Mouse (Mus musculus): ENCODE results near the gene Ndufv1.
"Not testable (repeated sequence)": the region's sequence is repeated elsewhere in the genome, so short reads cannot be mapped to it uniquely, and the experiment has no call there.

The Ndufv1 gene

DNA sequence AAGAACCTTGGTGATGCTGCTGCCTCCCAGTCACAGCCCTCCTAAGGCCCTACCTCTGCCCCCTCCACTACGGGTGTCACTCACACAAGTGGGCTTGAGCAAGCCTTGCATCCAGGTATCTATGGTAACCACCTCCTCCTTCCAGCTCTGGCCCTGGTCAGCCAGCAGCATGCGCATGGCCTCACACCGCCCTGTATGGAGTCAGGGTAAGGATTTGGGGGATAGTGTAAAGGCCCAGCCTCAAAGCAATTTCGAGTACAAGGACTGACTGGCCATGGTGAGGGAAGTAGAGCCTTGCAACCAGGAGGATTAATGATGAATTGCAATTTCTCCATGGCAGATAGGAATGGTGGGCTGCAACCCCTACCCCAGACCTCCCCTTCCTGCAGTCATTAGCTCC is 28.9 kb upstream of the Ndufv1 start:
- DNase-seq: not testable (repeated sequence)

DNA sequence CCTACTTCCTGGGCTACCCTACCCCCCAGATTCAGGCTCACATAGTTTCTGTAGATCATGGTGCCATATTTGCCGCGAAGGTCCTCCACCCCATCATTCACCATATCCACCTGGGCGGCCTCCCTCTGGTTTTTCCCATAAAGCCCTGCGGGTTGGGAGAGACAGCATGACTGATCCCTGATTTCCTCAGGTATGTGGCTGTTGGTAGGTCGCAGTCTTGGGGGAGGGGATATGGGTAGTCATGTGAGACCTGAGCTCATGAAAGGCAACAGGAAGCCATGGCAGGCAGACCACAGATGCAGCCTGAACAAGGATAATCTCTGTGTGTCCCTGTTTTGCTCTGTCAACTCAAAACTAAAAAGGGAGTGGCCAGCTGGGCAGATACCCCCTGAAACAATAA is 28.3 kb upstream of the Ndufv1 start:
- DNase-seq: not testable (repeated sequence)

DNA sequence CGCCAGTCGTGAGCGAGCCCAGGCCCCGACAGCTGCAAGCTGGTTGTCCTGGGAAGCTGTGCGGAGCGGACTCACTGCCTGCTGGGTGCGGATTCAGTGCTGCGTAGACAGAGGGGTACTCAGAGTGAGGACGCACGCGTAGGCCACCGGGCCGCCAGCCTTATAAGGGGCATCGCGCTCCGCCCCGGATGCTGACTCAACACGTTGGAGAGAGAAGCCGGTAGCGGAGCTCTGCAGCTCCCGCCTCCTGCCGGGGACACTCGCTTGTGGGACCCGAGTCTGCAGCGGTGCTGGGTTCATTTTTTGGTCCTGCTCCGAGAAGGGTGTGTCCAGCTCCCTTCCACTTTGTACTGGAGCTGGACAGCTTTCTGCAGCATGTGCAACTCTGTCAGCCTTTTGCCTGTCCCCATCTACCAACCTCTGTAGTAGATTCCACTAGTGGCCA is 25.2 kb upstream of the Ndufv1 start, which contains the start of gene Gstp1:
TSS of gene Gstp1 (minus strand) at position 198 of the 445 bp plus-strand sequence.
- peak; percentile 91 for DNase-seq

DNA sequence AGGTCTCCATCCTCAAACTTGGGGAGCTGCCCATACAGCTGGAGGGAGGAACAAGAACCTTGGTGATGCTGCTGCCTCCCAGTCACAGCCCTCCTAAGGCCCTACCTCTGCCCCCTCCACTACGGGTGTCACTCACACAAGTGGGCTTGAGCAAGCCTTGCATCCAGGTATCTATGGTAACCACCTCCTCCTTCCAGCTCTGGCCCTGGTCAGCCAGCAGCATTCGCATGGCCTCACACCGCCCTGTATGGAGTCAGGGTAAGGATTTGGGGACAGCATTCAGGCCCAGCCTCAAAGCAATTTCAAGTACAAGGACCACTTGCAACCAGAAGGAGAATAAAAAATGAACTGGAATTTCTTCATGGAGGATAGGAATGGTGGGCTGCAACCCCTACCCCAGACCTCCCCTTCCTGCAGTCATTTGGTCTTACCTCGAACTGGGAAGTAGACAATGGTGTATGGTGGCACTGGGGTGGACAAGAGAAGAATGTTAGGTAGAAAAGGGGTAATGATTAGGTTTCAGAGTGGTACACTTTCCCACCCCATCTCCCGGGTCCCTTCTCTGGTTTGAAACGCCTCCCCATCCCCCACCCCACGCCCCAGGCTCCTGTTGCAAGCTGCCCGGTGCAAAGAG is 24.7 kb upstream of the Ndufv1 start:
- not testable (repeated sequence) for DNase-seq

DNA sequence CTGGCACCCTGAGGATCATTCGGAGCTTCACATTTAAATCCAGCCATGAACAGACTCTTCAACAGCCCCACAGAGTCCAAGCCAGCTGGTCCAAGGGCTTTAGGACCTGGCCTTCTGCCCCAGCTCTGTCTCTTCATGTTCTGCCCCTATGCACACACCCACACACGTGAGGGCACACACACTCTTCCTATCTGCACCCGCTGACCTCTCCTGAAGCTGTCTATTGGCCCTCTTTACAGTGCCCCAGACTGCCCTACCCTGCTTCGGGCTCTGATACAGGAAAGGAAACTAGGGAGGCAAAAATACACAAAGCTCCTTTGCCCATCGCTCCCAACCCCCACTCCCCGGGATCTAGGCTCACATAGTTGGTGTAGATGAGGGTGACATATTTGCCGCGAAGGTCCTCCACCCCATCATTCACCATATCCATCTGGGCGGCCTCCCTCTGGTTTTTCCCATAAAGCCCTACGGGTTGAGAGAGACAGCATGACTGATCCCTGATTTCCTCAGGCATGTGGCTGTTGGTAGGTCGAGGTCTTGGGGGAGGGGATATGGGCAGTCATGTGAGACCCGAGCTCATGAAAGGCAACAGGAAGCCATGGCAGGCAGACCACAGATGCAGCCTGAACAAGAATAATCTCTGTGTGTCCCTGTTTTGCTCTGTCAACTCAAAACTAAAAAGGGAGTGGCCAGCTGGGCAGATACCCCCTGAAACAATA is 23.9 kb upstream of the Ndufv1 start:
- no peak for DNase-seq

DNA sequence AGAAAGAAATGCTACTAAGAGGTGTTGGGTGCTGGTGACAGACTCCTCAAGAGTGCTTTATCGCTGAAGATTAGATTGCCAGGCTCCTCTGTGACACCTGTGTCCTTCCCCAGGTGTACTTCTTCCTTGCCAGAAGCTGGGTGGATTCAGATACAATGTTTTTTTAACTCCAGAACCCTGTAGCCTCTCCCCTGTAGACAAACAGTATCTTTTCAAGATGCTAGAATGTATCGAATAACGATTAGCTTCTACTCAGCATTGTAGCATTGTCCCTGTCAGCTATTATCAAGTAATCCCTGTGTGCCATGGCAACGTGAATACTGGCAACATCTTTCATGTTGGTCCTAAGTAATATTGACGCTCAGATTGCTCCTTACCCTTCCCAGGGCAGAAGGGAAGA is 21.1 kb upstream of the Ndufv1 start:
- DNase-seq: no peak

DNA sequence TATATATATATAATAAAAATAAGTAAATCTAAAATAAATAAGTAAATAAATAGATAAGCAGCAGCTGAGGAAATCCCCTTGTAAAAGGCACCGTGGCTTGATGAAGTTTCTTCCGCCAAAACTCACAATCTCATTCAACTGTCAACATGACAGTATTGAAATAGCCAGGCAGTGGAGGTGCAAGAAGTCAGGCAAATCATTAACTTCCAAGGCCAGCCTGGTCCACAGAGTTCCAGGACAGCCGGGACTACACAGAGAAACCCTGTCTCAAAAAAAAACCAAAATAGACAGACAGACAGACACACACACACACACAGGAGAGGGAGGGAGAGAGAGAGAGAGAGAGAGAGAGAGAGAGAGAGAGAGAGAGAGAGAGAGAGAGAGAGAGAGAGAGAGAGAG is 20.7 kb upstream of the Ndufv1 start:
- no peak for DNase-seq

DNA sequence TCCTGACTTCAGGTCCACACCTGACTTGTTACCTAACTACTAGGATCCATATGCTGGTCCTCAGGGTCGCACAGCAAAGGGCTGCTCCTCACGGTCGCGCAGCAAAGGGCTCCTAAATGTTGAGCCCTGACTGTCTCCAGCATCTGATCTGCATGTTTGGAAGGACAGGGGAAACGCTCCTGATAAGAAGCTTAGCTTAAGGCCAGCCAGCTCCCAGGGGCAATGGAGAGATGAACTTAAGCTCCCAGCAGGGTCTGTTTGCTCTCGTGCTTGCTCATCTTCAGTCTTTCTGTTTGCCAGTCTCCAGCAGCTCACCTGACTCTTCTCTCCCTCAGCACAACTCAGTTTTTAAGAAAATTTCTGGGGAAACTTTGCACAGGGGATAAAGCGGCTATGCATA is 20.1 kb upstream of the Ndufv1 start:
- DNase-seq: no peak

DNA sequence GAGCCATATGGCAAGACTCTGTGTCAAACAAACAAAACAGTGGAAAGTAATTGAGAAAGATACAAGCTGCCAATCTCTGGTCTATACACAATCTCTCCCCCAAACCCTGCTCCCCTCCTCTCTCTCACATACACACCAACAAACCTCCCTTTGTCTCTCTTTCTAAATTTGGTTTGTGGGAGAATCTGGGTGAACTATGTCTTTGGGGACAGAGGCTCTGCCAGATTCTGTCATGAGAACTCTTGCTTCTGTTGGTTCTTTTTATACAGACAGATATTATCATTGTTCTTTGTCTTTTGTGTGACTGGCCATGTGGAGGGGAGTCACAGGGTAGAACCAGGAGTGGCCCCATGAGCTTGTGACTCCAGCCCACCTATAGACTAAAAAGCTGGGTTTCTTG is 15.0 kb upstream of the Ndufv1 start:
- DNase-seq: no peak

DNA sequence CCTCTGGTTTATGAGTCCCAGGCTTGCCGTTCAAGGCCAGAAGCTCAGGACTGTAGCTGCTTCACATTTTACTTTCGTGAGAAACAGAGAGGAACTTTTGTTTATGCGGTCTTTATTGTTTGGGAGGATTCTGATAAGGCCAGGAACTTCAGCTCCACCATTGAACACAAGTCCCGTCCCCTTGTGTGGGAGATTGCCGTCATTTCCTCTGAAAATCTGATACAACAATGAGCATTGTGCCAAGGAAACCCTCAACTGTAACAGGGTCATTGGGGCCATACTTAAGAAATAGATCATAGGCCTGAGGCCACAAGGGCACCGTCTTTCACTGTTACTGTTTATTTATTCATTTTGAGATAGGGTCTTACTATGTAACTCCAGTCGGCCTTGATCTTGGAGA is 10.6 kb upstream of the Ndufv1 start:
- no peak for DNase-seq

DNA sequence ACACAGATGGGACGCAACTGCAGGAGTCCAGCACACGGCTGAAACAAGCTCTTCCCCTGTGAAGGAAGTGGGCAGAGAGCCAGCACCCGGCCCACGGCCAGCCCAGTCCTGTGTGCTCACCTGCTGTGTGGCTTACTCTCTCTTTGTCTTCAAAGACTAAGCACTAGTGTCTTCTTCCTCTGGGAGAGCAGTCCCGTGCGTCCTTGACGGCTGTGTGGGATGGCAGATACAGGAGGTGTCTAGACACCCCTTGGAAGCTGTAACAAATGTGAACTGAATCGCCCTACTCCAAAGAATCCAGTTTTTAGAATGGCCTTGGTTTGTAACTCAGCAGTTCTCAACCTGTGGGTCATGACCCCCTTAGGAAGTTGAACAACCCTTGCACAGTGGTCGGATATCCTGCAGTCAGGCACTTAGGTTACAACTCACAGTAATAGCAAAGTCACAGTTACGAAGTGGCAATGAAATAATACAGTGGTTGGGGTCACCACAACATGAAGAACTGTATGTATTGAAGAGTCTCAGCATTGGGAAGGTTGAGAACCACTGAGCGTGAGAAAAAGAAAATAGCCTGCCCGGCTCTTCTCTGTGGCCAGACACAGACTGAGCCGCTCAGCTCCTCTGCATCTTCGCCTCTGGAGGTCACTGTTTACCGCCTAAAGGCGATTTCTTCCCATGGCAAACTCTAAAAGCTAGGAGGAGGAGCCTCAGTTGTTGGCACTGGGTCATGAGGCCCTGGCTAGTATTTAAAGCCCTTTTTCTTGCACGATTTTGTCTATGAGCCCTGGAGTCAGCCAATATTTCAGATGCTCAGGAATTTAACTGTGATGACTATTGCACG is 6.4 kb upstream of the Ndufv1 start:
- DNase-seq: peak; percentile 66

DNA sequence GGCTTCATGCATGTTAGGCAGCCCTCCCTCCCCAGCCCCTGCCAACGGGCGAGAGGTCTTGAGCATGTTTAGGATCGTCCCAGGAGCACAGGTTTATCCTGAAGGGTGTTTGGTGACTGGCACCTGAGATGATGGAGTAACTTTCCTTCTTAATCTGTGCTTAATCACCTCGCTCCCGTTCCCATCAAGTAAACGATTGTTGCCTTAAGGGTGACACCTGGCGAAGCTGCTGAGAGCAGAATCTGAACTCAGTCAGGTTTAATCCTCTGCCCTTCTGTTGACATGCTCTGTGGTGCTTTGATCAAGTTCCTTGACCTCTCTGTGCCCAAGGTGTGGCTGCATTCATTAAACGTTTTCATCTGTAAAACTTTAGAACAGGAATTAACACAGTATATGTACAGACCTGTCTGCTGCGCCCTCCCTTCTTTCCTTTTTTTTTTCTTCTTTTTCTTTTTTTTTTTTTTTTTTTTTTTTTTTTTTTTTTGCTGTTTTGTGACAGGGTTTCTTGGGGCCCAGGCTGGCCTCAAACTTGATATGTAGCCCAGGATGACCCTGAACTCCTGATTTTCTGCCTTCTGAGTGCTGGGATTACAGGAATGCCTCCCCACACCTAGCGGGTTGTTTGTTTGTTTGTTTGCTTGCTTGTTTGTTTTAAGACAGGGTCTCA is 5.4 kb upstream of the Ndufv1 start:
- DNase-seq: no peak

DNA sequence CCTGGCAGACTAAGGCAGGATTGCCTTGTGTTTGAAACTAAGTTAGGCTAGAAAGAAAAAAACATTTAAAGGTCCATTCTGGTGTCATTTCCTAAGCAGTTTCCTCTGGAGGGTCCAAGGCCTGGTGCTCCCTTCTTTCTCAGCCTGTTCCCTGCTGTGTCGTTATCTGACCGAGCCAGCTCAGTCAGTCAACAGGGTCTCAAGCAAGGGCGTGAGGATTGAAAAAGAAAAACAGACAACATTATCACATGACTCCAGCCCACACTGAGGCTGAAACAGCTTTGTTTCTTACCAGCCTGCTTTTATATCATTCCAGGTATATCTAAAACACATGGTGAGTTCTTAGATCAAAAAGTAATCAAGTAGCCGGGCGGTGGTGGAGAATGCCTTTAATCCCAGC is 3.0 kb upstream of the Ndufv1 start:
- no peak for DNase-seq

DNA sequence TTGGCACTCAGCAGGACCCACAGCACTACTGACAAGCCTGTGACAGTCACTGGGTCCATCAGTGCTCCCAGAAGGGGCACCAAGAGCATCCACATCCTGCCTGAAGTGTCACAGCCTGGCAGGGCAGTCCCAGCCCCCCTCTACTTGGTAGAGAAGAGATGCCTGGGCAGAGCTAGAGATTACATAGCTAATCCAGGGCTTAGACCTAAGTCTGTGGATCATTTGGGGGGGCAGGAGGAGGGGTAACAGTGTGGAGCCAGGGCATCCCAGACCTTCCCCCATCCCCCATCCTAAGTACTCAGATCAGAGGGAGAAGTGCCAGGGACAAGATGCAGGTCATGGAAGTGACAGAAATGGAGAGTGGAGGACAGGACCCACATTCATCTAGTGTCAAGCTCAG is 2.2 kb upstream of the Ndufv1 start:
- DNase-seq: no peak

DNA sequence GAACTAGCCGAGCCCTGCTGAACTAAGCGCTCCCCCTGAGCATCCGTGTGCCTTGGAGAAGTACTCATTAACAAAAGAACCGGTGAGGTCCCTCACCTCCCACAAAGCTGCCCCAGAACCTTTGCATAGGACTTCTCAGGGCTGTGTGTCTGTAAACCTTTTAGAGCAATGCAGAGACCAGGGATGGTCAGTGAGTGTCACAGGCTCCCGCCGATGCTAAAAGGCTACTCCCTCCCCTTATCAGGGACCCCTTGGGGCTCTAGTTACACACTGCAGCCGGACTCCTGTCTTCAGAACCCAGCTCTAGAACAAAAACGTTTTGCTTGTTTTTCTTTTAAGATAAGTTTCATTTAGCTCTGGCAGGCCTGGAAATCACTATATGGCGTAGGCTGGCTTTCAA is 460 bp upstream of the Ndufv1 start:
- DNase-seq: no peak

DNA sequence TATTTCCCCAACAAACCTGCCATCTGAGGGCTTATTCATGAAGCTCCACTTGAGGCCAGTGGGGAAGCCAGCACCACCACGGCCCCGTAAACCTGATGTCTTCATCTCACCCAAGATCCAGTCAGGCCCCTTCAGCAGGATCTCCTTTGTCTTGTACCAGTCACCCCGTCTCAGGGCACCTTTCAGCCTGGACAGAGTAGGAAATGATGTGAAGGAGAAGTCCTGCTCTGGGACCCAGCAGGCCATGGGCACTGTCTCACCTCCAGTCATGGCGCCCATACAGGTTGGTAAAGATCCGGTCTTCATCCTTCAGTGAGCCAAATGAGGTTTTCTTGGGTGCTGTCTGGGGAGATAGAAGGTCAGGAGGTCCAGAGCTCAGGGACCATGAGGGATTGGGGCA is 1.5 kb downstream of the Ndufv1 start:
- no peak for DNase-seq

DNA sequence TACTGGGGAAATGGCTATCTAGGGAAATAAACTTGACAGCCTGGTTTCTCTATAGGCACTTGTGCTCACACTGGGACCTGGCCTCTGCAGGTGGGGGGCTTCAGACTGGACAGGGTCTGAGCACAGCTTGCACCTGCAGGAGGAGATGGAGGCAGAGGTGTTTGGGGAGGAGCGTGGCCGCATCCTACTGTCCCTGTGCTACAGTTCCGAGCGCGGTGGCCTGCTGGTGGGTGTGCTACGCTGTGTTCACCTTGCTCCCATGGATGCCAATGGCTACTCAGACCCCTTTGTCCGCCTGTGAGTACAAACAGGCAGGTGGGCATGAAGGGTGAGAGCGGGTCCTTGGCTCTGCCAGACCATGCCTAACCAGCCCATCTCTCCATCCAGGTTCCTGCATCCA is 6.6 kb downstream of the Ndufv1 start:
- no peak for DNase-seq

DNA sequence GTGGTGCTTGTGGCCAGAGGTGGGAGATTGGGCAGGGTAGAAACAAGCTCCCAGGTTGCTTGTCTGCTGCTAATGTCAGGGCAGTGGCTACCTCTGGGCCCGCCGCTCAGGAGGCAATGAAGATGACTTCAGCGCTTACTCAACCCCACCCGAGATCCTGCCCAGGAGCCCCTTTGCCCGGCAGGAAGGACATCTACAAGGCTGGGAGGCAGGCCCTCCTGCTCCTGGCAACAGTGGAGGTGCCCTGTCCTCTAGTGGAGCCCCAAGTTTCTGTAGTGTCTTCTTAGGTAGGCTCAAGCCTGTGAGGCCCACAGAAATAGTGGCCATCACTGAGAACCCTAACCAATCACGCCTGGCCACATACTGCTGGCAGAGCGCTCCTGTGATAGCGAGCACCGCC is 7.5 kb downstream of the Ndufv1 start:
- no peak for DNase-seq

DNA sequence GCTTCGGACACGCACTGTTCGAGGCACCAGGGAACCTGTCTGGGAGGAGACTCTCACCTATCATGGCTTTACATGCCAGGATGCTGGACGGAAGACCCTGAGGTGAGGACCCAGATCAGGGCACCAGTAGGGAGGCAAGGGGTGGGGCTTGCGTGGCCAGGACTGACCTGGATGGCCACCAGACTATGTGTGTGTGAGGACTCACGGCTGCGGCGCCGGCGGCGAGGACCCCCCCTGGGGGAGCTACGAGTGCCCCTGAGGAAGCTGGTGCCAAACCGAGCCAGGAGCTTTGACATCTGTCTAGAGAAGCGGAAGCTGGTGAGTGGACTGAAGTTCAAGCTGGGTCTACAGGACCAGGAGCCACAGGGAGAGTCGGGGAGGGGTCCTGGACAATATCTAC is 8.3 kb downstream of the Ndufv1 start:
- no peak for DNase-seq

DNA sequence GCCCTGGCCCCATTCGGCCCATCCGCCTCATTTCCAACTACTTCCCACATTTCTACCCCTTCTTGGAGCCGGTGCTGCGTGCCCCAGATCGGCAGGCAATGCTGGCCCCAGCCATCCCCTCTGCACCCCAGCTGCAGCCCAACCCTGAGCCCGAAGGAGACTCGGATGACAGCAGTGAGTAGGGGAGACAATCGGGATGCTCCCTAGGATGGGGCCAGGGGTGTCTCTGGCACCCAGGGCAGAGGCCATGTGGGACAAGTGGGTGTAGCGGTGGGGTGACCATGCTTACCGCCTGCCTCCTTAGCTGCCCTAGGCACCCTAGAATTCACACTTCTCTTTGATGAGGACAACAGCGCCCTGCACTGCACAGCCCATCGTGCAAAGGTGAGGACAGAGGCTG is 9.0 kb downstream of the Ndufv1 start:
- no peak for DNase-seq

DNA sequence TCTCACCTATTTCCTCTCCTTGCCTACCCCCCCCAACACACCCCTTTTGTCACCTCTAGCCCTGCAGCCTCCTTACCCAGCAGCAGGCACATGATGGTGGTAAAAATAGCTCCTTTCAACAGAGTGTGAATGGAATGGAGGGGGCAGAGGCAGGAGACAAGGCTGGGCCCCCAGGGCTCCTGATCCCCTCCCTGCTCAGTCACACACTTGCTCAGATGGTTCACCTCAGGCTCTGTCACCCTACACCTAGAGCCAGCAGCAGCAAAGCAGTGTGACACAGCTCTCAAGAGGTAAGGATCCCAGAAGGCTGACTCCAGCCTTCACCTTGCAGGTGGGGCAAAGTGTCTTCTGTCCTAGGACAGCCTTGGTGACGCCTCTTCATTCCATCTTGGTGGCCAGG is 9.5 kb downstream of the Ndufv1 start, which contains the start of gene Doc2g:
TSS of gene Doc2g (plus strand) at position 202 of the 400 bp plus-strand sequence.
- DNase-seq: no peak

DNA sequence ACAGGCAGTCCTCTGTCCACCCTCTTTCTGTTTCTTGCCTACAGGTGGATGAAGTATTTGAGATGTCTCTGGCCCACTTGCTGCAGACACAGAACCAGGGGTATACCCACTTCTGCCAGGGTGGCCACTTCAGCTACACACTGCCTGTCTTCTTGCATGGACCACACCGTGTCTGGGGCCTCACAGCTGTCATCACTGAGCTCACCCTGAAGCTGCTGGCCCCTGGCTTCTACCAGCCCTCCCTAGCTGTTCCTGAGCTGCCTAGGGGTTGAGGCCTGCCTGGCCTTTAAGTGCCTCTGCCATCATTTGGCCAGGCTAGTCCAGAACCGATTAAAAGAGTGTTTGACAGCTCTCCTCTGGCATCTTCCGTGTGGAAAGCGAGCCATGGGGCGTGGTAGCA is 10.9 kb downstream of the Ndufv1 start:
- DNase-seq: no peak

DNA sequence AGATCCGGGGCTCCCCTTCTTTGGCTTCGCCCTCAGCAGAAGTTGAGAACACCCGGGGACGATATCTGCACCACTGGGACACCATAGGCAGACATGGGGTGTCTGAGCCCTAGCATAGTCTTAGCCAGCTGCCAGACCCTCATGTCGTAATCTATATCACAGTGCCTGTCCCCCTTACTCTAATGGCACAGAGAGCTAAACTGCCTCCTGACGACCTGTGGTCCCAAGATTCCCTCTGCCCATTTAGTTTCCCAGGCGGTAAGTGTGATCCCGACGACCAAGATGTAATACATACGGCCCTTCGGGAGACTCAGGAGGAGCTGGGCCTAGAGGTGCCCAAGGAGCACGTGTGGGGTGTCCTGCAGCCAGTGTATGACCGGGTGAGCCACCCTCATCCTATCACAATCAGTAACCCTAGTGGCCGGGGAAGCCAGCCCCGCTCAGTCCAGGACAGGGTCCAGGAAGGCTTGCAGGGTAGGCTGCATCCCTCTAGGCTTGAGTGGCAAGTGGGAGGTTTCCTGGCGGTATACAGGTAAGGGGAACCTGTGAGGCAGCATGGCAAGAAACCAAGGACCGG is 11.6 kb downstream of the Ndufv1 start:
- no peak for DNase-seq
